Mouse (Mus musculus): Measurements from ENCODE around the gene Vat1. TPM values are rescaled to one million over a fixed set of nuclear protein-coding genes. Genes with fewer than 3 reads are reported as not detected.
A peak's percentile ranks its signal among the peaks of the same experiment; 100 is the strongest.

Vat1 gene
- polyA plus RNA-seq, 1 experiment, result 283 TPM

GRCm38 (mm10) chr11:101459716-101460115 lies 6.3 kb downstream of the Vat1 start:
- Histone ChIP-seq H3K79me2 (ENCODE audit: control insufficient read depth, insufficient read depth) (peaks cover 18% of the 10 kb centered on the region), H3K27me3 (ENCODE audit: control insufficient read depth, insufficient read depth, insufficient read length) (no peaks in the 10 kb centered on the region), H3K4me3 (no peak overlapping the region), H3K36me3 (ENCODE audit: control insufficient read depth, insufficient read depth) (peaks cover 33% of the 10 kb centered on the region), H3K4me2 (ENCODE audit: low read depth) (no peak overlapping the region), H3ac (ENCODE audit: control insufficient read depth, insufficient read length) (no peak overlapping the region)
- TF ChIP-seq REST (IDR thresholded peaks at IDR 0.05; ENCODE audit: insufficient read depth, insufficient read length) (no peak), POLR2AphosphoS2 (IDR thresholded peaks at IDR 0.05; ENCODE audit: insufficient read length, low read depth) (peak; percentile 56)

- H3K4me2 ChIP-seq (ENCODE audit: low read depth), result no peak overlapping the region
- no peak overlapping the region for H3K4me3 ChIP-seq
- TF ChIP-seq SRF (IDR thresholded peaks at IDR 0.05; ENCODE audit: control insufficient read depth, insufficient read length, low read depth) (no peak), POLR2A (IDR thresholded peaks at IDR 0.05; ENCODE audit: insufficient read length, low read depth) (peak; percentile 17)
- H3K27me3 ChIP-seq (ENCODE audit: control insufficient read depth, insufficient read depth, insufficient read length), result no peaks in the 10 kb centered on the region
- H3K36me3 ChIP-seq (ENCODE audit: control insufficient read depth, insufficient read depth), result peaks cover 33% of the 10 kb centered on the region
- peaks cover 3% of the 10 kb centered on the region for H3K79me2 ChIP-seq (ENCODE audit: control insufficient read depth, insufficient read depth)
- no peak overlapping the region for H3ac ChIP-seq (ENCODE audit: control insufficient read depth, insufficient read length)
These were observed 7.8 kb downstream of the Vat1 start for GRCm38 (mm10) chr11:101458217-101458616.

GRCm38 (mm10) chr11:101457631-101458030 lies 8.4 kb downstream of the Vat1 start:
- Histone ChIP-seq H3ac (ENCODE audit: control insufficient read depth, insufficient read length) (no peak overlapping the region), H3K4me2 (ENCODE audit: low read depth) (no peak overlapping the region), H3K4me3 (no peak overlapping the region), H3K27me3 (ENCODE audit: control insufficient read depth, insufficient read depth, insufficient read length) (no peaks in the 10 kb centered on the region), H3K79me2 (ENCODE audit: control insufficient read depth, insufficient read depth) (no peaks in the 10 kb centered on the region), H3K36me3 (ENCODE audit: control insufficient read depth, insufficient read depth) (peaks cover 33% of the 10 kb centered on the region)
- TF ChIP-seq SRF (IDR thresholded peaks at IDR 0.05; ENCODE audit: control insufficient read depth, insufficient read length, low read depth) (no peak), POLR2AphosphoS2 (IDR thresholded peaks at IDR 0.05; ENCODE audit: insufficient read length, low read depth) (no peak)

DNA sequence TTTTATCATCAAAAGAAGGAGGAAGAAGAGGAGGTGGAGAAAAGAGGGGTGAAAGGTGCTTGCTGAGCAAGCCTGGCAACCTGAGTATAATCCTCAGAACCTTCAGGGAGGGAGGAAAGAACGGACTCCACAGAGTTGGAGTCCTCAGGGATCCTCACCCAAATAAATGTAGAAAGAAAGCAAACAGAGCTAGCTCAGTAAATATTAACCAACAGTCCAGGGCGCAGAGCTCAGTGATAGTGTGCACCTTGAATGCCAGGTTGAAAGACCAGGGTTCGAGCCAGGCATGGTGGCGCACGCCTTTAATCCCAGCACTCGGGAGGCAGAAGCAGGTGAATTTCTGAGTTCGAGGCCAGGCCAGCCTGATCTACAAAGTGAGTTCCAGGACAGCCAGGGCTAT lies 10.4 kb downstream of the Vat1 start:
- Histone ChIP-seq H3ac (ENCODE audit: control insufficient read depth, insufficient read length) (no peak overlapping the region), H3K4me2 (ENCODE audit: low read depth) (no peak overlapping the region), H3K27me3 (ENCODE audit: control insufficient read depth, insufficient read depth, insufficient read length) (no peaks in the 10 kb centered on the region), H3K4me3 (no peak overlapping the region), H3K79me2 (ENCODE audit: control insufficient read depth, insufficient read depth) (no peaks in the 10 kb centered on the region), H3K36me3 (ENCODE audit: control insufficient read depth, insufficient read depth) (peaks cover 16% of the 10 kb centered on the region)
- TF ChIP-seq CEBPB (IDR thresholded peaks at IDR 0.05; ENCODE audit: insufficient read depth, poor library complexity, severe bottlenecking) (no peak), E2F4 (IDR thresholded peaks at IDR 0.05; ENCODE audit: insufficient read depth) (no peak), TCF3 (IDR thresholded peaks at IDR 0.05; ENCODE audit: insufficient read length, low read depth) (no peak), REST (IDR thresholded peaks at IDR 0.05; ENCODE audit: insufficient read depth, insufficient read length) (no peak), POLR2A (IDR thresholded peaks at IDR 0.05; ENCODE audit: insufficient read length, low read depth) (no peak), POLR2AphosphoS2 (IDR thresholded peaks at IDR 0.05; ENCODE audit: insufficient read length, low read depth) (no peak), MYOD1 (IDR thresholded peaks at IDR 0.05; ENCODE audit: control insufficient read depth in 1 of 3, insufficient read length in 2 of 3, low read depth in 2 of 3) (no peak), MYOG (IDR thresholded peaks at IDR 0.05; ENCODE audit: control insufficient read depth in 1 of 3, insufficient read depth in 1 of 3, insufficient read length in 2 of 3, low read depth in 2 of 3) (no peak), SRF (IDR thresholded peaks at IDR 0.05; ENCODE audit: control insufficient read depth, insufficient read length, low read depth) (no peak), MAX (IDR thresholded peaks at IDR 0.05; ENCODE audit: low read depth) (no peak), USF1 (IDR thresholded peaks at IDR 0.05; ENCODE audit: low read depth) (no peak), TCF12 (IDR thresholded peaks at IDR 0.05; ENCODE audit: insufficient read depth, poor library complexity, severe bottlenecking) (no peak)

- H3K36me3 ChIP-seq (ENCODE audit: control insufficient read depth, insufficient read depth), result peaks cover 9% of the 10 kb centered on the region
- peak overlapping the region; percentile 81 for H3K4me2 ChIP-seq (ENCODE audit: low read depth)
- TF ChIP-seq MYOG (IDR thresholded peaks at IDR 0.05; ENCODE audit: control insufficient read depth in 1 of 3, insufficient read depth in 1 of 3, insufficient read length in 2 of 3, low read depth in 2 of 3) (no peak), POLR2AphosphoS2 (IDR thresholded peaks at IDR 0.05; ENCODE audit: insufficient read length, low read depth) (peak; percentile 41)
- no peak overlapping the region for H3K4me3 ChIP-seq
- no peak overlapping the region for H3ac ChIP-seq (ENCODE audit: control insufficient read depth, insufficient read length)
- H3K27me3 ChIP-seq (ENCODE audit: control insufficient read depth, insufficient read depth, insufficient read length), result no peaks in the 10 kb centered on the region
- H3K79me2 ChIP-seq (ENCODE audit: control insufficient read depth, insufficient read depth), result no peaks in the 10 kb centered on the region
These were observed 11.3 kb downstream of the Vat1 start for GRCm38 (mm10) chr11:101454702-101455101.

- TF ChIP-seq MYOG (IDR thresholded peaks at IDR 0.05; ENCODE audit: control insufficient read depth in 1 of 3, insufficient read depth in 1 of 3, insufficient read length in 2 of 3, low read depth in 2 of 3), result no peak
- TF ChIP-seq REST (IDR thresholded peaks at IDR 0.05; ENCODE audit: insufficient read depth, insufficient read length), result no peak
- no peak for TF ChIP-seq TCF3 (IDR thresholded peaks at IDR 0.05; ENCODE audit: insufficient read length, low read depth)
- no peak for TF ChIP-seq POLR2A (IDR thresholded peaks at IDR 0.05; ENCODE audit: insufficient read length, low read depth)
- TF ChIP-seq TCF12 (IDR thresholded peaks at IDR 0.05; ENCODE audit: insufficient read depth, poor library complexity, severe bottlenecking), result no peak
- no peak for TF ChIP-seq POLR2AphosphoS2 (IDR thresholded peaks at IDR 0.05; ENCODE audit: insufficient read length, low read depth)
- TF ChIP-seq MYOD1 (IDR thresholded peaks at IDR 0.05; ENCODE audit: control insufficient read depth in 1 of 3, insufficient read length in 2 of 3, low read depth in 2 of 3), result no peak
- no peak for TF ChIP-seq CEBPB (IDR thresholded peaks at IDR 0.05; ENCODE audit: insufficient read depth, poor library complexity, severe bottlenecking)
- no peak for TF ChIP-seq USF1 (IDR thresholded peaks at IDR 0.05; ENCODE audit: low read depth)
- TF ChIP-seq MAX (IDR thresholded peaks at IDR 0.05; ENCODE audit: low read depth), result no peak
- no peak for TF ChIP-seq SRF (IDR thresholded peaks at IDR 0.05; ENCODE audit: control insufficient read depth, insufficient read length, low read depth)
- no peak for TF ChIP-seq E2F4 (IDR thresholded peaks at IDR 0.05; ENCODE audit: insufficient read depth)
- H3K79me2 ChIP-seq (ENCODE audit: control insufficient read depth, insufficient read depth), result no peaks in the 10 kb centered on the region
- H3ac ChIP-seq (ENCODE audit: control insufficient read depth, insufficient read length), result no peak overlapping the region
- no peaks in the 10 kb centered on the region for H3K27me3 ChIP-seq (ENCODE audit: control insufficient read depth, insufficient read depth, insufficient read length)
- peaks cover 5% of the 10 kb centered on the region for H3K36me3 ChIP-seq (ENCODE audit: control insufficient read depth, insufficient read depth)
- H3K4me3 ChIP-seq, result no peak overlapping the region
- H3K4me2 ChIP-seq (ENCODE audit: low read depth), result no peak overlapping the region
These were observed 13.8 kb downstream of the Vat1 start for GRCm38 (mm10) chr11:101452093-101452774.

Data from myocyte (in vitro differentiated cells).